Mouse (Mus musculus): ENCODE results near the gene Tcf25.

DNA sequence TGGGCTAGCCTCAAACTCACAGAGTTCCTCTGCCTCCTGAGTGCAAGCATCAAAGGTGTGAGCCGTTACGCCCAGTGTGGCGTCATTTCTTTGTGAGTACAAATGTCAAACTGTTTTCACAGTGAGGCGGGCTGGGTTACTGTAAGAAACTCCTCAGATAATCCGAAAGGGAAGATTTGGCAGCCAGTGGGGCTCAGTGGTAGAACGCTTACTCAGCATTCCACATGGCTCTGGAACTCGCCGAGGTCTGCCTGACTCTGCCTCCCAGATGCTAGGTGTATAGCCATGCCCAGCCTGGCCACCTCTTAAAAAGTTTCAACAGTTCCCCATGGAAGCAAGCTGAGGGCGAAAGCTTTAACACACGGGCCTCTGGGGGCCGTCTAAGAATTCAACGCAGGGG, 21.4 kb upstream of the Tcf25 start:
- TF ChIP-seq CTCF (IDR thresholded peaks at IDR 0.05; ENCODE audit: extremely low read depth, insufficient read depth, low read length): no peak
- TF ChIP-seq POLR2A (IDR thresholded peaks at IDR 0.05; ENCODE audit: extremely low read depth, insufficient read depth, low read length): no peak
